Mouse (Mus musculus): ENCODE measurements around the gene Igf2bp3.

The Igf2bp3 gene

GRCm38 (mm10) chr6:49132352-49133090 lies 82.2 kb downstream of the Igf2bp3 start:
- no peak for DNase-seq (ENCODE audit: low spot score)

- DNase-seq (ENCODE audit: low spot score) = no peak
Observed at GRCm38 (mm10) chr6:49131855-49132254, 82.9 kb downstream of the Igf2bp3 start.

- no peak for DNase-seq (ENCODE audit: low spot score)
Observed at GRCm38 (mm10) chr6:49130328-49130727, 84.4 kb downstream of the Igf2bp3 start.

DNA sequence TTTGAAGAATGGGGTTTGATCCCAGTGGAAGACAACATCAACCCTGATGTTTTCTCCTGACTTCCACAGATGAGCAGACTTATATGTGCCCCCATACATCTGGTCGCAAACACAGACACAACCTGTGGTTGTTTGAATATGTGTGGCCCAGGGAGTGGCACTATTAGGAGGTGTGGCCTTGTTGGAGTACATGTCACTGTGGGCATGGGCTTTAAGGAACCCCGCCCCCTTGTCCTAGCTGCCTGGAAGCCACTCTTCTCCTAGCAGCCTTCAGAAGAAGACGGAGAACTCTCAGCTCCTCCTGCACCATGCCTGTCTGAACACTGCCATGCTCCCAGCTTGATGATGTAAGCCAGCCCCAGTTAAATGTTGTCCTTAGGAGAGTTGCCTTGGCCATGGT lies 94.4 kb downstream of the Igf2bp3 start:
- no peak for DNase-seq (ENCODE audit: low spot score)

DNA sequence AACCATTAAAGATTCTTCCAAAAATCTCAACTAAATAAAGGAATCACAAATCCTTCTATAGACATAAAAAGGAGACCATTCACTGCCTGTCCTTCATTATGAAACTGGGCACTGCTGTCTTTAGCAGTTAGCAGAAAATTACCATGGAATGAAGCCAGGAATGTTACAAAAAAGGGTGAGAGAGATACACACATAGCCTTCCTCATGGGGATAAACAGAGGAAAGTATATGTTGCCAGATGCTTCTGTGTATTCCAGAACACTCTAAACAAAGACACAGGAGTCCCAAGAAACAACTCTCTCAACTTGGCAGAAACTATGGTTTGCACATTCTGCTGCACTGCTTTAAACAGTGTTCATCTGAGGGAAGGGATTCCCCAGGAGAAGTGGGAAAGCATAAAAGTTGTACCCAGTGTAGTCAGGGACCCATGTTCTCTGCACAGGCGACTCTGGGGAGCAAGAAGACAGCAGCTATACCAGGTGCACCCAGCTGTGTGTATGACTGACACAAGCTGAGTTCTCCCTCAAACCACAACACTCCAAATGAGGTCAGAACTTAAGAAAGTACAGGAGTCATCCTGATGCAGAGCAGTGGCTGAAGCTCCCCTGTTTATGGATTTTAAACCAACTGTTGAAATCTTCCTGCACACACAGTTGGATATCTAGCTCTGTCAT lies 95.2 kb downstream of the Igf2bp3 start:
- DNase-seq (ENCODE audit: low spot score) = no peak

DNA sequence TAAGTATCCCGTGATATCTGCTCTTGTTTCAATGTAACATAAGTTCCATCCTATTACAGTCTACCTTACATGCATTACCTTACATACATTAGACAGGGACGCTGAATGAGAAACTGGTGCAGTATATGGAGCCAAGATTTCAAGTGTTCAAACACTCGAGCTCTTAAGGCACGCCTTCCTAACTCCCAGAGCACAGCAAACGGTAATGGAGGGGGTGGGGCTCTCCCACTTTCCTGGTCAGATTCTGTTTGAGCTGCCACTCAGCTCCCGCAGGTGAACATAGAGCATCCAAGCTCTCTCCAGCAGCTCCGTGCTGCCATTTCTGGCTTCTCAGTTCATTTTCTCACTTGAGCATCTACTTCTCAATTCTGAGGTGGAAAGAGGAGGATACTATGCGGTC lies 96.3 kb downstream of the Igf2bp3 start:
- DNase-seq (ENCODE audit: low spot score) = no peak

- DNase-seq (ENCODE audit: low spot score) = no peak
Observed at GRCm38 (mm10) chr6:49116241-49116640, 98.5 kb downstream of the Igf2bp3 start.

GRCm38 (mm10) chr6:49115550-49115949 lies 99.2 kb downstream of the Igf2bp3 start:
- no peak for DNase-seq (ENCODE audit: low spot score)

GRCm38 (mm10) chr6:49114457-49114856 lies 100.3 kb downstream of the Igf2bp3 start:
- no peak for DNase-seq (ENCODE audit: low spot score)

DNA sequence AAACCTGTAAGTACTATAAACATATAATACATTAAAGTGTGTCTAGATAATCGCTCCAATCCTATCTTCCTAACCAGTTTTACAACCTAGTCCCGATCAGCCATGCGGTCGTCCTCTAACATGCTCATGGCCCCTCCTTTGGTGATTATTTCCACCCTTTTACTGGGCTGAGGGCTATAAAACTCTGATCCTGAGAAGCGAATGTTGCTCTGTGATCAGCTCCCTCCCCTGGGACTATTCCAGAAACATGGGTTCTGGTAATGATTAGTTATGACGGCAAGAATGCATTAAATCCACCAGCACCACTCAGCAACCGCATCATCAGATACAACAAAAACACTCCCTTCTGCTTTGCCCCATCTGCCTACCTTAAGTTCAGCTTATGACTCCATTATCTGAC lies 100.9 kb downstream of the Igf2bp3 start:
- no peak for DNase-seq (ENCODE audit: low spot score)

- no peak for DNase-seq (ENCODE audit: low spot score)
Observed at GRCm38 (mm10) chr6:49109196-49109595, 105.6 kb downstream of the Igf2bp3 start.

- DNase-seq (ENCODE audit: low spot score) = no peak
Observed at GRCm38 (mm10) chr6:49106746-49107500, 107.8 kb downstream of the Igf2bp3 start.

GRCm38 (mm10) chr6:49099086-49099485 lies 115.7 kb downstream of the Igf2bp3 start:
- no peak for DNase-seq (ENCODE audit: low spot score)

- no peak for DNase-seq (ENCODE audit: low spot score)
Observed at GRCm38 (mm10) chr6:49097596-49098110, 117.1 kb downstream of the Igf2bp3 start.

- peak; percentile 55 for DNase-seq (ENCODE audit: low spot score)
Observed at GRCm38 (mm10) chr6:49096933-49097461, 117.8 kb downstream of the Igf2bp3 start.

- DNase-seq (ENCODE audit: low spot score) = no peak
Observed at GRCm38 (mm10) chr6:49096421-49096820, 118.3 kb downstream of the Igf2bp3 start.

DNA sequence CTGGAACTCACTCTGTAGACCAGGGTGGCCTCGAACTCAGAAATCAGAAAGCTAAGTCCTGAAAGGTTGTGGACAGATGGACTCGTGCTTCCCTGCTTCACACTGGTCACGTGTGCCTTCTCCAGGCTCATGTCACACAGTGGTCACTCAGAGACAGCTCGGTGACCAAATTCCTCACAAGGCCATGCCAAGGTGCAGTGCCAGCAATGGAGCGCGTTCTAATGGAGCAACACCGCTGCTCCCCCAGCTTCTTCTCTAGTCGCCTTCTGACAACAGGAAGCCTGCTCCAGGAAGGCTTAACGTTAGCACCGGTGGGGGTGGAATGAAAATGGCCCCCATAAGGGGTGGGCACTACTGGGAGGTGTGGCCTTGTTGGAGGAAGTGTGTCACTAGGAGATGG lies 119.8 kb downstream of the Igf2bp3 start:
- DNase-seq (ENCODE audit: low spot score) = no peak

- DNase-seq (ENCODE audit: low spot score) = no peak
Observed at GRCm38 (mm10) chr6:49083008-49083407, 131.7 kb downstream of the Igf2bp3 start.

- no peak for DNase-seq (ENCODE audit: low spot score)
Observed at GRCm38 (mm10) chr6:49079313-49079712, 135.4 kb downstream of the Igf2bp3 start.

DNA sequence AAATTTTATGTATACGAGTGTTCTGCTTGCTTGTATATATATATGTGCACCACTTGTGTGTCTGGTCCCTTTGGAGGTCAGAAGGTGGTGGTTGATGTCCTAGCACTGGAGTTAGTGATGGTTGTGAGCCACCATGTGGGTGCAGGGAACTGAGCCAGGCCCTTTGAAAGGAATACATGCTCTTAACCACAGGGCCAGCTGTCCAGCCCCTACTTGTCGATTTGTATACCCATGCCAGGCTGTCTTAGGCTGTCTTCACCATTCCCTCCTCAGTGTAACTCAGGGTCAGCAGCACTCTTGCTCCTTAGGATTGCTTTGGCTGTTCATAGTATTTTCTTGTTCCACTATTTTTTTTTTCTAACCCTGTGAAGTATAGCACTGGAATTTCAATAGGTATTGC lies 136.9 kb downstream of the Igf2bp3 start:
- no peak for DNase-seq (ENCODE audit: low spot score)

GRCm38 (mm10) chr6:49074117-49074490 lies 140.7 kb downstream of the Igf2bp3 start:
- no peak for DNase-seq (ENCODE audit: low spot score)

DNA sequence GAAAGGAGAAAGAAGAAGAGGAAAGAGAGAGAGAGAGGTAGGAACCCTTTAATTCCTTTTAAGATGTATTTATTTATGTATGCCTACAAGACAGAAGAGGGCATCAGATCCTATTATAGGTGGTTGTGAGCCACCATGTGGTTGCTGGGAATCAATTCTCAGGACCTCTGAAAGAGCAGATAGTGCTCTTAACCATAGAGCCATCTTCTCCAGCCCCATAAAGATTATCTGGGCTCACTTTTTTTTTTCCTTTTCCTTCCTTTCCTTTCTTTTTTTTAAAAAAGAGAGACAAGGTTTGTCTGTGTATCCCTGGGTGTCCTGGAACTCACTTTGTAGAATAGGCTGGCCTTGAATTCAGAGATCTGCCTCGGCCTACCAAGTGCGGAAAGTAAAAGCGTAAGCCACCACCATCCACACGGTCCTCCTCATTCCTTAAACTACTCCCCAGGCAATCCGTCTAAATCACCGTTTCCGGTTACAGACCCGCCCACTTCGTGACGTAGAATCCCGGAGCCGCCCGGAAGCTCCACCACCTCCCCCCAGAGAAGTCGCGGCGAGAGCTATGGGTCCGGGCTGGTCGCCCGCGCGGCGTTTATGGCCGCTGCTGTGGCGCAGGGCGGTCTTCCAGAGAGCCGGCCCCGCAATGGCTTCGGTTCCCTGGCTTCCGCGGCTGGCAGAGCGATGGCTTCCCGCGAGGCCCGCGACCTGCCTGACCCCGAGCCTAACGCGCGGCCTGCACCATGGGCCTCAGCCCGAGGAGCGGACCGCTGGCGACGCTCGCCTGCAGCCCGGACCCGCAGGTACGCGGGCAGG lies 141.2 kb downstream of the Igf2bp3 start, which contains the start of gene Malsu1:
TSS of gene Malsu1 (plus strand) at position 492 of the 813 bp plus-strand sequence.
- peak; percentile 90 for DNase-seq (ENCODE audit: low spot score)
